Mouse (Mus musculus): ENCODE data around the gene Ces3a.
"Not testable (repeated sequence)": the region's sequence is repeated elsewhere in the genome, so short reads cannot be mapped to it uniquely, and the experiment has no call there.

The Ces3a gene

DNA sequence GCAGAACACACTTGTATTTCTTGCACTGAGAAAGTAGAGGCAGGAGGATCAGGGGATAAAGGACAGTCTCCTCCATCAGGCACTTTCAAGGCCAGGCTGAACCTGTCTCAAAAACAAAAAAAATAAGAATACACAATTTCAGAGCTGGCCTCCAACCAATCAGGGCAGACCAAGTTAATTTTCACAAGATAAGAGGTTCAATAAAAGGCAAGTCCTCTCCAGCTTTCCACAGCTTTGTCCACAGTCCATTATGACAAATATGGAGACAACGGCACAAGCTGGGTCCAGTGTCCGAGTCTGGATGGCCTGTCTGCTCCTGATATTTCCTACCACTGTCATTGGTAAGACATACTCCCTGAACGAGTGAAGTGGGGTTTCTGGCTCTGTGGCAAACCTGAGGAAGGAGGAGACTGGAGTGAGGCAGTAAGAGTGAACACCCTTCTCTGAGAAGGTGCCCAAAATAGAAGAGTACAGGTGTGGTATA, at the start of gene Ces3a:
Ces3a (plus strand) TSS at position 231 of the 484 bp plus-strand sequence.
- DNase-seq (ENCODE audit: low spot score in 2 of 2): no peak

DNA sequence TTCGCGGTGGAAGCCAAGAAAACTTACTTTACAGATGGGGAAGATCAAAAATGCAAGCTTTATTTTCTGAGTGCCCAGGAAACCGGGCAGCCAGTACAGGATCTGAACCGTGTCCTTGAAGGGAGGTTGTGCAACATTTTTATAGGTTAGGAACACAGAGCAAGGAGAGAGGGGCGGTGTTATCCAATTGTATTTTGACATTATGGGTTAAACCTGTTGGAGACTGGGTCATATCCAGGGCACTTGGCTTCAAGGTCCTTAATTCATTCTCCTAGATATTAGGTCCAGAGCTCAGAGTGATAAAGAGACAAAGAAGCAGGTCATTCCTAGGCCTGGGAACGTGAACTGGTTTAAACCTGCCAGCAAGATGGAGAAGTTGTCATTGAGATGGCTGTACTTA, 49.2 kb upstream of the Ces3a start:
- DNase-seq (ENCODE audit: low spot score in 2 of 2): no peak

- DNase-seq (ENCODE audit: low spot score in 2 of 2): no peak
Measured at GRCm38 (mm10) chr8:105000586-105000985, 47.8 kb upstream of the Ces3a start, which contains the start of gene Ces2h. Gene Ces2h (plus strand): TSS chr8:105000853.

DNA sequence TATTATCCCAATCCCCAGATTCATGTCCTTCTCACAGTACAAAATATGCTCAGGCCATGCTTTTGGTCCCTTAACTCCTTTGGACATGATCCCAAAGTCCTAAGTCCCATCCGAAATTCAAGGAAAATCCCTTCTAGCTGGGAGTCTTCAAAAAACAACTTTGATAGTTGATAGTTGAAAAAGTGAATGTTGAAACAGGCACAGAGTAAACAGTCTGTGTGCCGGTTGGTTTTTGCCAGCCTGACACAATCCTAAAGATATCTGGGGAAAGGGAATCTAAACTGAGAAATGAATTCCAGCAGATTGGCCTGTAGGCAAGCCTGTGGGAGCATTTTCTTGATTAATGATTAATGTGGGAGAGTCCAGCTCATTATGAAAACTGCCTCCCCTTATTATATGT, 38.4 kb upstream of the Ces3a start:
- DNase-seq (ENCODE audit: low spot score in 2 of 2): no peak

DNA sequence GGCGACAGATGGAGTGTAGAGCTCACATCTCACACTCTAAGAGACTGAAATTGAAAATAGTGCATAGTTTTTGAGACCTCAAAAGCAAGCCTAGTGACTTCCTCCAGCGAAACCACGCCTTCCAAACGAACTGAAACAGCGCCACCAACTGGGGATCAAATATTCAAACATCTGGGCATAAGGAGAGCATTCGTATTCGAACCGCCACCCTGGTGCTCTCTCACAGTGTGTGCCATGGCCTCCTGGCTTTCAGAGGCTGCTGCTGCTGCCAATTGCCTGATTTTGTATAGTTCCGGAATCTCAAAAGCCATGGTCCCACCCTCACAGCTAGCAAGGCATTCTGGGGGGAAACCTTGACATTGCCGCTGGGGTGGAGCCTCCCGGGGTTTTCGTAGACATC, 37.3 kb upstream of the Ces3a start:
- no peak for DNase-seq (ENCODE audit: low spot score in 2 of 2)

DNA sequence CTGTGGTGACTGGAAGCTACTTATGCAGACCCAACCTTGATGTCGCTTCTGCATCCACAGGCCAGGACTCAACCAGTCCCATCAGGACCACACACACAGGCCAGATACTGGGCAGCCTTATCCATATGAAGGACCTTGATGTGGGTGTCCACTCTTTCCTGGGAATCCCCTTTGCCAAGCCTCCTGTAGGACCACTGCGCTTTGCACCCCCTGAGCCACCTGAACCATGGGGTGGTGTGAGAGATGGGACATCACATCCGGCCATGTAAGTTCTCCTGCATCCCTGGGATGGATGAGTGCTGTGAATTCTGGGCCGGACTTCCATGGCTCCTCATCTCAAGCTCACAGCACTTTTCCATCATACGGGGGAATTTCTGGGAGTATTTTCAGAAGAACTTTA, 34.0 kb upstream of the Ces3a start:
- DNase-seq (ENCODE audit: low spot score in 2 of 2): no peak

GRCm38 (mm10) chr8:105021954-105022353, 26.4 kb upstream of the Ces3a start:
- no peak for DNase-seq (ENCODE audit: low spot score in 2 of 2)

GRCm38 (mm10) chr8:105023087-105023486, 25.3 kb upstream of the Ces3a start:
- DNase-seq (ENCODE audit: low spot score in 2 of 2): no peak

- DNase-seq (ENCODE audit: low spot score in 2 of 2): no peak
Measured at GRCm38 (mm10) chr8:105025050-105025449, 23.4 kb upstream of the Ces3a start.

DNA sequence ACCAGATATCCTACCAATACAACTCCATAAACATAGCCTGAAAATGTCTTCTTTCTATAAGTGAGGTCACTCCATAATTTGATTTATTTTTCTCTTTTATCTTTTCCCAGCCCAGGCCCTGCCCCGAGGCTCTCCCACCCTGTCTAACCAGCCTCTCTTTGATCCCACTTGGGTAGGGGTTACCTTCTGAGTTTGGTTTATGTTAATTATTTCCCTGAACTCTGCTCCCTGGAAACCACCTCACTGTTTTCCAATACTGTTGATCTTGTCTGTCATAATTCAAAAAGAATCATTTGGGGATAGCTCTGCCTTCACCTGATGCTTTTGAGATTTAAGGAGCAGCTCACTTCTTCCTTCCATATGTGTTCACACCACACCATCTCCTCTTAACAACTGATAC, 4.9 kb upstream of the Ces3a start:
- no peak for DNase-seq (ENCODE audit: low spot score in 2 of 2)

GRCm38 (mm10) chr8:105045824-105046401, 2.5 kb upstream of the Ces3a start:
- DNase-seq (ENCODE audit: low spot score in 2 of 2): no peak

GRCm38 (mm10) chr8:105056211-105056610, 7.8 kb downstream of the Ces3a start:
- no peak for DNase-seq (ENCODE audit: low spot score in 2 of 2)

DNA sequence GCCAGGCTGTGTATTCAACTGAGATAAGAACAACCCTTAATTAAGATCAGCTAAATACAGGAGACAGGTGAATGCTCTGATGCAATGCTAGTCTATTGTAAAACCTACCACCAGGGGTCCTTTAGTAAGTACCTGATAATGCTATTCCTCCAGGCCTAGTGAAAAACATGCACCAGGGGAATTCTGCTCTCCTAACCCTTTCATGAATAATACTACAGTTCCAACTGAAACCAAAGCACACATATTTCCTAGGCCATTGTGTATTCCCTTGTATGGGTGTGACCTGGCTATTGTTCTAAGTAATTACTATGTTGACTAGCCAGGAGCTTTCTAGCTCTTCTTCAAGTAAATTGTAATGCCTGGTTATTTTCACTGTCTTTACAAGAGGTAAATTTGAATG, 11.7 kb downstream of the Ces3a start:
- DNase-seq (ENCODE audit: low spot score in 2 of 2): no peak

DNA sequence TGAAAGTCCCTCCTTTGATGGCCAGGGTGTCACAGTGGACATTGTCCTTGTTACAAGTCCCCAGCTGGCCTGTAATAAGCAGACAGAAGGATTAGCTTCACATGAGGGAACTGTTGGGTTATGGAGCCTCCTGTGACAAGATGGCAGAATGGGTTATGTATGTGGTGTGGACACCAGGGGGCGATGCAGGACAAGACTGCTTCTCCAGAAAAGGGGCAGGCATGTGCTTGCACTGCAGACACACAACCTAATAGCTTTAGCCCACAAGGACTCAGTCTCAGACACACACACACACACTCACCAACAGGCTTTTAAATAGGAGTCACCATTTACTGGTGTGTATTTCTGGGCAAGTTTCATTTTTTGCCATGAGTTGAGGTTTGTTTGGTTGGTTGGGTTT, 18.4 kb downstream of the Ces3a start:
- peak in 1 of 2 experiments; percentile 54 for DNase-seq (ENCODE audit: low spot score in 2 of 2)

GRCm38 (mm10) chr8:105067905-105068304, 19.5 kb downstream of the Ces3a start:
- DNase-seq (ENCODE audit: low spot score in 2 of 2): not testable (repeated sequence)

- no peak for DNase-seq (ENCODE audit: low spot score in 2 of 2)
Measured at GRCm38 (mm10) chr8:105068971-105069370, 20.6 kb downstream of the Ces3a start.

DNA sequence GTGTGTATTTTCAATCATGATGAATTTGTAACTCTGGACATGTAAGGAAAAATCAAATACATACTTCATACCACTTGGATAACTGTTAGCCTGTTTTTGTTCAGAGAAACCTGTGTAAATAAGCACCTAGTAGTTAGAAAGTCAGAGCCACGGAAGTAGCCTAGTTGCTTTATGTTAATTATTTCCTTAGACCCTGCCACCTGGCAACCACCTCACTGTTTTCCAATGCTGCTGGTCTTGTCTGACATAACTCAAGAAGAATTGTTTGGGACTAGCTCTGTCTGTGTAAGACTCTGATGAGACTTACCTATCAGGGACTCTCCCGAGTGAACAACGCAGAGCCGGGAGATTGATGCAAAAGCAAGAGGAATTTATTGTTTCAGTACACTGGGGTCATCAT, 28.2 kb downstream of the Ces3a start:
- DNase-seq (ENCODE audit: low spot score in 2 of 2): no peak

- DNase-seq (ENCODE audit: low spot score in 2 of 2): no peak
Measured at GRCm38 (mm10) chr8:105077071-105077470, 28.7 kb downstream of the Ces3a start.

- no peak for DNase-seq (ENCODE audit: low spot score in 2 of 2)
Measured at GRCm38 (mm10) chr8:105078591-105078990, 30.2 kb downstream of the Ces3a start.

- no peak for DNase-seq (ENCODE audit: low spot score in 2 of 2)
Measured at GRCm38 (mm10) chr8:105080814-105081336, 32.5 kb downstream of the Ces3a start.

DNA sequence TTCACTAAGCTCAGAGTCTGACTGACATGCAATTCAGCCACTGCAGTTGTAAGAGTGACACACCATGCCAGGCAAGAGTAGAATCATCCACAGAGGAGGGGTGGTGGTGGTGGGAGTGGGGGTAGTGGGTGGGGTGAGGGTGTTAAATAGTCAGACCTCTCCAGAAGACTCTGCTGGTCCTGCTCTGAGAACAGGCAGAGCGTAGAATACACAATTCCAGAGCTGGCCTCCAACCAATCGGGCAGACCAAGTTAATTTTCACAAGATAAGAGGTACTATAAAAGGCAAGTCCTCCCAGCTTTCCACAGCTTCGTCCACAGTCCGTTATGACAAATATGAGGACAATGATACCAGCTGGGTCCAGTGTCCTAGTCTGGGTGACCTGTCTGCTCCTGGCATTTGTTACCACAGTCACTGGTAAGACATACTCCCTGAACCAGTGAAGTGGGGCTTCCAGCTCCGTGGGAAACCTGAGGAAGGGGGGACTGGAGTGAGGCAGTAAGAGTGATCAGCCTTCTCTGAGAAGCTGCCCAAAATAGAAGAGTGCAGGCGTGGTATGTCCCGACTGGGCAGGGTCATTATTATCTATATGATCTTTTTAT, 35.1 kb downstream of the Ces3a start, which contains the start of gene Ces3b:
Ces3b (plus strand) TSS at position 305 of the 602 bp plus-strand sequence.
- no peak for DNase-seq (ENCODE audit: low spot score in 2 of 2)

GRCm38 (mm10) chr8:105088166-105088565, 39.8 kb downstream of the Ces3a start:
- DNase-seq (ENCODE audit: low spot score in 2 of 2): not testable (repeated sequence)

GRCm38 (mm10) chr8:105088581-105088980, 40.2 kb downstream of the Ces3a start:
- DNase-seq (ENCODE audit: low spot score in 2 of 2): no peak

All from cerebellum, postnatal 4 days (tissue).